Mouse (Mus musculus) frontal cortex, adult (tissue): Measurements from ENCODE around the gene Rnf26.
"Not testable (repeated sequence)": the region's sequence is repeated elsewhere in the genome, so short reads cannot be mapped to it uniquely, and the experiment has no call there.

Experiments used
- ATAC-seq: cut with Nextera tagmentation; 2 replicates; pipeline ENCODE4 v1.9.2; 2017; ENCODE audit warnings: mild to moderate bottlenecking, moderate library complexity, mixed read lengths; ENCODE audit not compliant: low TSS enrichment

Rnf26 gene

DNA sequence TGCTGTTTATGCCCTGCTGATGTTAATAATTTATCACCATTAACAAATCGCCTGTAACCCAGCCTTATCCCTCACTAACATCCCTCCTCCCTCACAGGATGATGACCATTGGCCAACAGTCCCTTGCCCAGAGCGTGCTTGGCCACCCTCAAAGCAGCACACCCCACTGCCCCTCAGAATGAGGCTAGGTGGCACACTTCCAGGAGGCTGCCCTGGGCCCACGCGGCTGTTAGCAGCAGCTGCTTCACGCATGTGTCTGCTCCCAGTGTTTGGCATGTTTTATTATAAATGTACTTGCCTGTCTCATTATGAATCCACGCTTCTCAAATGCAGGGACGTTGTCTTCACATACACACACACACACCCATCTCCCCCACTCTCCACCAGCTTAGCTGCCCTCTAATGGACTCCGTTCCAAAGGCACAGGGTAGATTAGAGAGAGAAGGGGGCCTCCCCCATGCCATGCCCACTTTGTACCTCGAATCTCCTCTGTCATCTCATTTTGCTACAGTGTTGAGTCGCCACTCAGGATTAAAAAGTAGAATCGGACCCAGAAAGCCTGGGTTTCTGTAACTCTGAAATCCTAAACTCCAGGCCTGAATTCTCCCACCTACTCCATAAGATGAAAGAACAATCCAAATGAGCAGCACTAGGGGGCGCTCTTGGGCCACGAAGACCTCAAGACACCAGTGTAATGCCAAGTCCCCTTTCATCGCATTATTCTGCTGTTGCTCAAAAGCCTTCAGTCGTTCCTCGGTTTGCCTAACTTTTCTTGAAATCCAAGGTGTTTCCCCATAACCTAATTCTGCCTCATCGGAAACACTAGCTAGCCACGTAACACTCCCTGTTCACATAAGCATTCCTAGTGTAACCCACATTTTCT is 12.5 kb upstream of the Rnf26 start:
- ATAC-seq = peak; percentile 80; the same call in 1 of the 2 replicates

DNA sequence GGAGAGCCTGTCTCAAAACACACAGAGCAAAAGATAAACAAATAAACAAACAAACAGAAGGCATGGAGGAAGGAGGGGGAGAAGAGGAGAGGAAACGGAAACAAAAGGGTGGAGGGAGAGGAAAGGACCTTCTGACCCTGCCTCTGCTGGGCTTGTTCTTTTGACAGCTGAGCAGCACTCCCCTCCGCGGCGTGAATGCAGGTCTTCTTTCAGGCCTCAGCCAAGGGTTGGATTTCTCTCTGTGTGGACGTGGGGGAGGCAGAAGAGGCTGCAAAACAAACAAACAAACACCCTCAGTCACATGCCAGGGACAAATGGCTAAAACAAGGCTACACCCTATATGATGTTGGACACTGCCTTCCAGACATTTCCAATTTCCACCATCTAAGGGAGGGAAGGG is 11.7 kb upstream of the Rnf26 start:
- ATAC-seq = no peak

DNA sequence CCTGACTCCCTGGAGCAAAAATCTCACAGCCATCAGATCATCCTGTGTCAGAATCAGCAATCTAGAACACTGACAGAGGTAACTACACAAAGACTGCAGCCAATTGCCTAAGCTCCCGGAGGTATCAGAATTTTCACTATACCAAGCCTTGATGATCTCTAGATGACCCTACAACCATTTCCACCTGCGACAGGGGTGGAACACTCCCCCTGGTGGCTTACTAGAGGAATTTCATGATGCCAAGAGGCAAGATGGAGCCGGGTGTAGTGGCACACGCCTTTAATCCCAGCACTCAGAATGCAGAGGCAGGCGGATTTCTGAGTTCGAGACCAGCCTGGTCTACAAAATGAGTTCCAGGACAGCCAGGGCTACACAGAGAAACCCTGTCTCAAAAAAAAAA is 11.0 kb upstream of the Rnf26 start:
- ATAC-seq = no peak

DNA sequence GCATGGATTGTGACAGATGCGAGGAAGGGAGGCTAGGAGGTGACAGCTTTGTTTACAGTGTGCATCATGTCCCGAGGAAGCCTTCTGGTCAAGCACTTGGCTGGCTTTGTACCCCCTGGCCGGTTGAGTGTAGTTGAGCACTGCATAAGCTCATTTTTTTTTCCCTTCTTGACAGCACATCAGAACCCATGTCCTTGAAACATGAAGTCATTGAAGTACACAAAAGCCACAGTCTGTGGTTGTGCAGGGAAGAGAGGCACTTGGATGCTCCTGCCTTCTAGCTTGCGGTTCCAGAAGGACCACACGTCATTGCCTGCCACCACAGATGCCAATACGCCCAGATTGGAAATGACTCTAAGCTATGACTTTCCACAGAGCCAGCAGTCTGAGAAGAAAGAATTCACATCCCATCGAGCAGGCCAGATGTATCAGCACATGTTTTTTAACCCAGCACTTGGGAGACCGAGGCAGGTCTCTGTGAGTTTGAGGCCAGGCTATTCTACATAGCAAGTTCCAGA is 6.7 kb upstream of the Rnf26 start:
- ATAC-seq = peak; percentile 55; the same call in 1 of the 2 replicates

DNA sequence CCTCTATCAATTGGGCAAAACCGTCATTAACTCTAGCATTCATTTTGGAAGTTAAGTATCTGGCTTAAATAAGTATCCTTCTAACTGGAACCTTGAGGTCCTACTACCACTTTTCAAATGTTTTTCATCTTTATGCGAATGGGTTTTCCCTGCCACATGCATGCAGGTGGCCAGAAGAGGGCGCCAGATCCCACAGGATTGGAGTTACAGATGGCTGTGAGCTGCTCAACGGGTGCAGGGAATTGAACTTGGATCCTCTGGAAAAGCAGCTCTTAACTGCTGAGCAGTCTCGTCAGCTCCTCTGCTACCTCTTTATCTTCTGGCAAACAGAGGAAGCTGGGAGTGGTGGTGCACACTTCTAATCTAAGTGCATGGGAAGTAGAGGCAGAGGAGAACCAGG is 5.7 kb upstream of the Rnf26 start:
- no peak for ATAC-seq

DNA sequence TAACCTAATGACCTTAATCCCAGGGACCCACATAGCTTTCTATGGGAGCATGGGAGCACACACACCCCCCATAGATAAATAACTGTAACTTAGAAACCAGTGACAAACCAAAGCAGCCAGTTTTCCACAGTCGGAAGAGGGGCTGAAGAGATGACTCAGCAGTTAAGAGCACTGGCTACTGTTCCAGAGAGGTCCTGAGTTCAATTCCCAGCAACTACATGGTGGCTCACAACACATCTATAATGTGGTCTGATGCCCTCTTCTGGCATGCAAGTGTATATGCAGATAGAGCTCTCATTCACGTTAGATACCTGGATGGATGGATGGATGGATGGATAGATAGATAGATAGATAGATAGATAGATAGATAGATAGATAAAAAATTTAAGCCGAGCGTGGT is 2.9 kb upstream of the Rnf26 start:
- ATAC-seq = no peak

DNA sequence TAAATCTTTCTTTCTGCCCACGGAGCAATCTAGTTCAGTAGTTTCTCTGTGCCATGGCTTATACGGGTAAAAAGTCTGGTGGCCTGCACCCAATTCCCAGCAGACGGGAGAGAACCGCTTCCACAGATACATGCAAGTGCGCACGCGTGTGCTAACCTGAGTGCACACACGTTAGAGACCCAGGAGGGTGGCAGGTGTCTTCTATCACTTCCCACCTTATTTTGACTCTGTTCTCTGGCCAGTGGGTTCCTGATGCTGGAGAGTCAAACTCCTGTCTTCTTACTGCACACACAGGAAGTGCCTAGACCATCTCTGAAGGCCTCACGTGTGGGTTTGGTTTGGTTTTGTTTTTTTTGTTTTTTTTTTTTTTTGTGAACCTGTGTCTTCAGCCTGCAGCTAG is 2.3 kb upstream of the Rnf26 start:
- no peak for ATAC-seq

DNA sequence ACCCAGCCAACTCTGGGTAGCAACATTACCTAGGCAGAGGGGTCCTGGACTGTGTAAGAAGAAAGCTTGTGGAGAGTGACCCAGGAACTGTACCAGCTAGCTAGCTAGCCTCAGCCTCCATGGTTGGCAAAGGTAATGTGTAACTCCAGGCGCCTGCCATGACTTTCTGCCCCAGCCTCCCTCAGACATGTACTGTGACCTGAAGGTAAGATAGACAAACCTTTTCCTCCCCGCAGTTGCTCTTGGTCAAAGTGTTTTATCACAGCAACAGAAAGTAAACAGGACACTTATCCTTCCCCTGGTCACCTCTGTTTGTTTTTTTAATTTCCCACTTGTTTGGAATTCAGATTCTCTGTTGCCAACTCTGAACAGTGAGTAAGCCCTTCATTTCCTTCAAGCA is 1.1 kb upstream of the Rnf26 start:
- no peak for ATAC-seq

DNA sequence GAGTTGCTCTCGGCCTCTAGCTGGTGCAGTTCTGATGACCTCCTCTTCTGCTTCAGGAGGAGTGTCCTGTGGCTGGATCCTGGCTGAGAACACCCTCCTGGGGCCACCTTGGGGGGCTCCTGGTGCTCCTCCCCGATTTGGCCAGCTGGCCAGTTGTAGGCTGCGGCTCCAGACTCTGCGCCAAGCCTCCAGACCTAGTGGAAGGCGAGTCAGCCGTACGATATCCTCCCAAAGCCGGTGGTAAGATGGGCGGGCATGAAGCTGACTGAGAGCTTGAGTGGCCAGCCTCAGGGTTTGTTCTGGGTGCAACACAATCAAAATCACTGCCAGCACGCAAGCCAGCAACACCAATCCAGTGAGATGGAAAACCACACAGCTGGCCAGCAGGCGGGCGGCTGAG is 1.4 kb downstream of the Rnf26 start:
- not testable (repeated sequence) for ATAC-seq

DNA sequence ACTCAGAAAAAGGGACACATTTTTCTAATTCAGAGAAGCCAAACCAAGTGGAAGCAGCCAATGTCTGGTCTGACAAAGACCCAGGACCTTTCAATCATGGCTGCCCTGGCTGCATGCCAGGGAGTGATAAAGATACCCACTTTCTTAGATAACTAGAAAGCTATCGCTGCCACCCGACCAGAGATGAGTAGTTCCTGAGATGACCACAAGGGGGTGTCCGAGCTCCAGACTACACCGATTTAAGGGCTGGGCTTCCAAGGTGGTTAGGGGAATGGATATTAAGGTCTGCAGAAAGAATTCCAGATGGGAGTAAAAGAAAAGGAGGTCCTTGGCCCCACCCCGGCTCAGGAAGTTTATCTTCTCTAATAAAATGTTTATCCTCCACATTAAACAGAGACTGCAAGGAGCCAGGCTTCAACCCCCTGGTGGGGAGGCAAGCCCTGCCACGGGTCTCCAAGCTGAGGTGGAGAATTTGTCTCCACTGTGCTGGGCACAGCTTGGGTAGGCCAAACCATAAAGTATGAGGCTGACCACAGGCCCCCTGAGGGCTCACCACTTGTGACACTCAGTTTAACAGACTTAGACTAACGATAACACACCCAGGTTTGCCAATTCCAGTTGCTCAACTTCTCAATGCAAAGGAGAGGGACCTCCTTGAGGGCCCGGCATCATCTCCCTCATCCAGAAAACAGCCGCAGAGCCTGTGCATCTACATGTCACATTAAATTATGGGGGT is 3.8 kb downstream of the Rnf26 start:
- ATAC-seq = no peak

DNA sequence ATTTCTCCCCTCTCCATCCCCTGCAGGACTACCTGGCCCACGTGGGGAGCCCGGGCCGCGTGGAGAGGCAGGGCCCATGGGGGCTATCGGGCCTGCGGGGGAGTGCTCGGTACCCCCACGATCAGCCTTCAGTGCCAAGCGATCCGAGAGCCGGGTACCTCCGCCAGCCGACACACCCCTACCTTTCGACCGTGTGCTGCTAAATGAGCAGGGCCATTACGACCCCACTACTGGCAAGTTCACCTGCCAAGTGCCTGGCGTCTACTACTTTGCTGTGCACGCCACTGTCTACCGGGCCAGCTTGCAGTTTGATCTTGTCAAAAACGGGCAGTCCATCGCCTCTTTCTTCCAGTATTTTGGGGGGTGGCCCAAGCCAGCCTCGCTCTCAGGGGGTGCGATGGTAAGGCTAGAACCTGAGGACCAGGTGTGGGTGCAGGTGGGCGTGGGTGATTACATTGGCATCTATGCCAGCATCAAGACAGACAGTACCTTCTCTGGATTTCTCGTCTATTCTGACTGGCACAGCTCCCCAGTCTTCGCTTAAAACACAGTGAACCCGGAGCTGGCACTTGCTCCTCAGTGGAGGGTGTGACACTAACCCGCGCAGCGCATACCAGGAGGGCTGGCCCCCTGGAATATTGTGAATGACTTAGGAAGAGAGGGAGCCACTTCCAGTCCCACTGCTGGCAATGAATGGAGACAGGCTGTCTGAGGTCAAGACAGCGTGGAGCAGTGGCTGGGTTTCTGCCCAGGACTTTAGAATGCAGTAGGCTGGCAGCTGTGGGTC is 4.9 kb downstream of the Rnf26 start:
- no peak for ATAC-seq

DNA sequence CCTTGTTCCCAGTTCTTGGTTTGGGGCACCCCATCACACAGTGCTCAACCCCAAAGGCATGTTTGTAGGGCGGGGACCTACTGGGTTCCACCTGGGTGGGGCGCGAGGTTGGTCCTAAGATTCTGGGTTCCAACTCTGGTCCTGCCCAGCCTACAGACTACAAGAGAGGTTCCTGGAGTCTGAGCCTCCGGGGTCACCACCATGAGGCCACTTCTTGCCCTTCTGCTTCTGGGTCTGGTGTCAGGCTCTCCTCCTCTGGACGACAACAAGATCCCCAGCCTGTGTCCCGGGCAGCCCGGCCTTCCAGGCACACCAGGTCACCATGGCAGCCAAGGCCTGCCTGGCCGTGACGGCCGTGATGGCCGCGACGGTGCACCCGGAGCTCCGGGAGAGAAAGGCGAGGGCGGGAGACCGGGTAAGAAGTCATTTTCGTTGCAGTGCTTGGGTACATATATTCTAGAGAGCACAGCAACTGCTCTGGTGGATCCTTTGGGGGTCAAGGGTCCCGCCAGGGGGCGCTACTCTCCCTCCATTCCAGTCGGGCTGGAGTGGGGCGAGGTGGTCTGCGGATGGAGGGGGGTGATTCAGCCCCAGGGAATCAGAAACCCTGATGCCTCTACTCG is 5.6 kb downstream of the Rnf26 start:
- no peak for ATAC-seq

DNA sequence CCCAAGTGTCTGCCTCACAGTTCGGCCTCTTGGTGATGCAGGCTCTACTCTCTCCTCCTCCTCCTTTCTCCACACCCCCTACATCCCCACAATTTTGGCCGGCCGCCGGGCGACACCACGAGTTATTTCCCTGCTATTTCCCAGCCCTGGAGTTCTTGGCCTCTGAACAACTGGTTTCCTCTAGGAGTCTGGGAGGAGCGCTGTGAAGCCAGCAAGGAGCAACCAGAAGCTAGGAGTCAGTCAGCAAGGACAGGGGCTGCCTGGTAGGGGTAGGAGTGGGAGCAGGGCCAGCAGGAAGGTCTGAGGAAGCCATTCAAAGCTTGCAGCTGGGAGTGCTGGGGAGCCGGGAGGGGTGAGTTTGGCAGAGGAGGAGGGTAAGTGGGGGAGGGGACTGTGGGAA is 6.2 kb downstream of the Rnf26 start, which contains the start of gene C1qtnf5:
C1qtnf5 (plus strand) TSS at position 136 of the 400 bp plus-strand sequence.
- peak; percentile 44 for ATAC-seq

DNA sequence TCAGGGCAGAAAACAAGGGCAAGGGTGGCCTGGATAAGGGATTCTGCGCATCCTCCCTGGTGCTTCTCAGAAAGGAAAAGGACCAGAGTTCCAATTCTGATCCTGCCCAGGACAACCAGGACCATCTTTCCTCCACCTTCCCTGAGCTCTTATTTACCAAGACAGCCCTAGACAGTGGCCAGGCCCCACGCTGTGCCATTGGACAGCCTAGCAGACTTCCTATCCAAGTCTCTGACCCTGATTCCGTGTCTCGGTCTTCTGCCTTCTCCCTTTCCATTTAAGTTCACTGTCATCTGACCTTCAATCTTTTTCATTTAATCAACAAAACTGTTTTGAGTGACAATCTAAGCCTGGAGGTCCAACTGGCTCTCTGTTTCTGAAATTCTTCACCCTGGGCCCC is 6.7 kb downstream of the Rnf26 start:
- no peak for ATAC-seq

DNA sequence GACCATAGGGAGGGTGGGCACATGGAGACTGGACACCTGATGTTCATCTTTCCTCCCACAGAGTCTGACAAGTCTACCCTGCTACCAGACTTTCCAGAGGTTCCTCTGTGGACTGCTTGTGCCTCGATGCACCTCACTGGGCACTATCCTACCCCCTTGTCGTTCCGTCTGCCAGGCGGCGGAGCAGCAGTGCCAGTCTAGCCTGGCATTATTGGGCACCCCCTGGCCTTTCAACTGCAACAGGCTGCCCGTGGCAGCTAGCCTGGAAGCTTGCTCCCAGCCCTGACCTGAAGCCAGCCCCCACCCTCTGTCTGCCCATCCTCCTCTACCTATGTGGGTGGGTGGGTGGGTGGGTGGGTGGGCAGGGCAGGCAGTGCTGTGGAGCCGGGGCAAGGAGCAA is 7.1 kb downstream of the Rnf26 start:
- no peak for ATAC-seq

DNA sequence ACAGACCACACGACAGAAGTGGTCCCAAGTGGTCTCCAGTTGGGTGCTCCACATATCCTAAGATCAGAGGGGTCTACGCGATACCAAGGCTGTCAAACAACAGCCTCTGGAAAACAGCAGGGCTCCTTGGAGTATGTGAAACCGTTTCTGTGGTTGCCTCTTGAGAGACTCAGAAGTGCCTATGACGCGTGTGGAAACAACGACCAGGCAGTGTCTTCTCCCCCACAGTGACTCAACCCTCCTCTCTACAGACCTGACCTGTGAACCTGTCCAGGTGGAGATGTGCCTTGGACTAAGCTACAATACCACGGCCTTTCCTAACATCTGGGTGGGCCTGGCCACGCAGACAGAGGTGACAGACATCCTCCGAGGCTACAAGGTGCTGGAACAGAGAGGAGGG is 7.5 kb downstream of the Rnf26 start:
- no peak for ATAC-seq

DNA sequence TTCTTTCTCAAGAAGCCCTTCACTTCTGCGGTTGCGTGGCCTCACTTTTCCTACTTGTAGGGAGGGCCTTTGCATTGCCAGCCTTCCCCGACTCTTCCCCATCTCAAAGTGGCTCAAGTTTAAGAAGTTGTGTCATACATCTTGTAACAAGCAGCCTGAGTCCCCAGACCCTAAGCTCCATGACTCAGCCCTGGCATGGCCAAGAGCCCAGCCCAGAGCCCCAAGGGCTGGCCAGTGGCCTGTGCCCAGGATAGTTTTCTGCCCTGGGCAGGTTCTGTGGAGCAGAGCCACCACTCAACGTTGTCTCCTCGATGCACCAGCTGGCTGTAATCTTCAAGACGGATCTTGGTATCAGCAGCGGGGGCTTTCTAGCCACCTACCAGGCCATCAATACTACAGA is 8.4 kb downstream of the Rnf26 start:
- ATAC-seq = no peak

DNA sequence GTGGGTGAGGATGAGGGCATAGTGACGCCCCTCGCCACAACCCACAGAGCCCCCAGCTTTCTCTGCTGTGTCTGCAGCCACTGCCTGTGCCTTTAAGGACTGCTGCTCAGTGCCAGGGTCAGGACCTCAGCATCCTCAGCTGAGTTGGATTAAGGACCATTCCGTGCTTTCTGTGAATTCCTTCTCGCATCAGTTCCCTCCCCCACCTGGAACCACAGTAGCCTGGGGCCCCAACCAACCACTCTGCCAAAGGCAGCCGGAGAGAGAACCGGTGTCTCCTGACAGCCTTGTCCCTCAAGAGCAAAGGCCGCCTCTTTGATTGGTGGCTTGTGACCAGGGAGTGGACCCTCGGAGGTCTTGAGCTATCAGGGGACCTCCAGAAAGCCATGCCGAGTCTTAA is 11.8 kb downstream of the Rnf26 start, which contains the start of gene Mfrp:
Mfrp (plus strand) TSS at position 240 of the 400 bp plus-strand sequence.
- ATAC-seq = no peak

DNA sequence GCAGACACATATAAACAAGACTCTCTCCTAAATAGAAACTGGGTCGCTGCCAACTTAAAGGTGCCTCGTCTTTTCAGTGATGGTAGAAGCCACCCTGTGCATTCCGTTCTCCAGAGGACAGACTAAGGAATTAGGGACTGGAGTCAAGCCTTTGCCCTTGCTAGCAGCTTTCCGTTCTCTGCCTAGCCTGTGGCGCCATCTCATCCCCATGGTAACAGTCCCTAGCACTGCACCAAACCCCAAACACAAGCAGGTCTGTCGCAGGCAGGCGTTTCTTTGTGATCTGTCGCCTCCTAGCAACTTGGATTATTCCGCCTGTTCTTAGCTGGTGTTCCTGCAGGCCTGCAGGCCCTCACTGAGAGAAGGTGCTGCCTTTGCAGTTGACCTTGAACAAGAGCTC is 16.8 kb downstream of the Rnf26 start:
- ATAC-seq = peak; percentile 44

DNA sequence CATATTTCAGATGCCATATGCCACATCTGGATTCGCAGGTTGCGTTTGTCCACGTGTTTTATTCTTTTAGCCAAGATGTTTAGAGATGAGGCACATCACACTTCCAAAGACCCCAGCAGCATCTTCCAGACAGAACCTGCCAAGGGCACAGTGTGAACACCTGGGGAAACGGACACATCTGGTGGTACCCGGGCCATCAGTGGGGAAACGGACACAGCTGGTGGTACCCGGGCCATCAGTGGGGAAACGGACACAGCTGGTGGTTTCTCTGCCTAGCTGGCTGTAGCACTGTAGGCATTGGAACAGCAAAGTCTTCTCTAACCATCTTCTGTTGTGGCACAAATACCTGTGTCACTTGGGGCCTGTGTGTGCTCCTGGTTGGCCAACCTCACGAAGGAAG is 17.5 kb downstream of the Rnf26 start:
- ATAC-seq = no peak

DNA sequence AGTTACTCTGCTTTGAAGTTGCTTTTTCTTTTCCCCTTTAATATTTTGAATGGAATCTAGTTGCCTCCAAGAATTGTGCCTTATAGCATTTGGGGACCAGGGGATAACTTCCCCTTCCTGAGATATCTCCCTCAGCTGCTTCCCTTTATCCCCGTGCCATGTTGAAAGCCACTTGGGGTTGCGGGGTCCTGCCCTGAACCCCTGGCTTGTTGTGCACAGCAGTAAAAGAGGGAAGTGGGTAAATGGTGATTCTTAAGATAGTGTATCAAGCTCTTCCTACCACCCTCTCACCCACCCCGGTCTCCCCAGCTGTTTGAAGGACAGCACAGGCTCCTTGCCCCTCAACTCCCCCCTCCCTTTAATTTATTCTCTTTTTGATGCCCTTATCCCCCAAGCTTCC is 18.6 kb downstream of the Rnf26 start:
- ATAC-seq = no peak
